Mouse (Mus musculus): ENCODE data around the gene Vangl2. TPM values are rescaled to one million over a fixed set of nuclear protein-coding genes. Genes with fewer than 3 reads are reported as not detected.

The Vangl2 gene
- 61.9 and 63.2 TPM in 2 replicates for polyA plus RNA-seq (2016; fragmentation: Nextera tagmentation; extraction: Ambion mirVana)

- peaks cover 44% of the 10 kb centered on the region for H3K4me1 ChIP-seq
- no peaks in the 10 kb centered on the region for H3K9me3 ChIP-seq
- H3K27me3 ChIP-seq, result no peaks in the 10 kb centered on the region
- WGBS, result 29% methylated on average over 21 of the region's 21 CpGs
- peak within 1 kb of the TSS; percentile 51; the same call in 1 of the 2 replicates for H3K9ac ChIP-seq
- no peak for ATAC-seq (ENCODE audit: low FRiP score)
- peak within 1 kb of the TSS; percentile 98 for H3K27ac ChIP-seq
- peak within 1 kb of the TSS; percentile 97 for H3K4me2 ChIP-seq
- 0 out of 2 replicates have a peak, but pooled peaks cover 6% of the 10 kb centered on the region for H3K36me3 ChIP-seq (replicated peaks)
- H3K4me3 ChIP-seq (replicated peaks), result peak within 1 kb of the TSS; percentile 92
These were observed at the start of gene Vangl2 for GRCm38 (mm10) chr1:172028394-172029275. Gene Vangl2 (minus strand): TSS chr1:172028444.

GRCm38 (mm10) chr1:172077981-172078380, 49.7 kb upstream of the Vangl2 start:
- 81% methylated on average over 5 of the region's 5 CpGs for WGBS
- H3K4me2 ChIP-seq, result no peak overlapping the region
- H3K36me3 ChIP-seq (replicated peaks), result peaks cover 67% of the 10 kb centered on the region
- H3K4me3 ChIP-seq (replicated peaks), result no peak overlapping the region
- no peaks in the 10 kb centered on the region for H3K27me3 ChIP-seq
- no peak overlapping the region for H3K9ac ChIP-seq
- no peak for ATAC-seq (ENCODE audit: low FRiP score)
- H3K9me3 ChIP-seq, result no peaks in the 10 kb centered on the region
- peaks cover 4% of the 10 kb centered on the region for H3K4me1 ChIP-seq
- H3K27ac ChIP-seq, result no peak overlapping the region

GRCm38 (mm10) chr1:172072604-172073003, 44.4 kb upstream of the Vangl2 start:
- H3K4me3 ChIP-seq (replicated peaks), result no peak overlapping the region
- peaks cover 97% of the 10 kb centered on the region for H3K36me3 ChIP-seq (replicated peaks)
- ATAC-seq (ENCODE audit: low FRiP score), result no peak
- no peaks in the 10 kb centered on the region for H3K4me1 ChIP-seq
- WGBS, result 97% methylated on average over 7 of the region's 7 CpGs
- H3K9ac ChIP-seq, result no peak overlapping the region
- H3K27ac ChIP-seq, result no peak overlapping the region
- no peaks in the 10 kb centered on the region for H3K27me3 ChIP-seq
- H3K4me2 ChIP-seq, result no peak overlapping the region
- no peaks in the 10 kb centered on the region for H3K9me3 ChIP-seq

- H3K9ac ChIP-seq, result no peak overlapping the region
- H3K4me3 ChIP-seq (replicated peaks), result no peak overlapping the region
- H3K27me3 ChIP-seq, result no peaks in the 10 kb centered on the region
- H3K9me3 ChIP-seq, result no peaks in the 10 kb centered on the region
- peaks cover 100% of the 10 kb centered on the region for H3K36me3 ChIP-seq (replicated peaks)
- H3K27ac ChIP-seq, result no peak overlapping the region
- H3K4me1 ChIP-seq, result no peaks in the 10 kb centered on the region
- peak; percentile 55; the same call in 1 of the 2 replicates for ATAC-seq (ENCODE audit: low FRiP score)
- no peak overlapping the region for H3K4me2 ChIP-seq
- WGBS, result 79% methylated on average over 4 of the region's 4 CpGs
These were observed 43.3 kb upstream of the Vangl2 start for GRCm38 (mm10) chr1:172071556-172071955.

- Histone ChIP-seq H3K4me3 (replicated peaks) (no peak overlapping the region), H3K9ac (no peak overlapping the region), H3K4me2 (no peak overlapping the region), H3K27me3 (no peaks in the 10 kb centered on the region), H3K4me1 (peaks cover under 1% of the 10 kb centered on the region; the same call in 1 of the 2 replicates), H3K27ac (no peak overlapping the region), H3K9me3 (no peaks in the 10 kb centered on the region), H3K36me3 (replicated peaks) (peaks cover 100% of the 10 kb centered on the region)
- no peak for ATAC-seq (ENCODE audit: low FRiP score)
- WGBS, result 82% methylated on average over 6 of the region's 6 CpGs
These were observed 42.0 kb upstream of the Vangl2 start for GRCm38 (mm10) chr1:172070227-172070626.

GRCm38 (mm10) chr1:172064613-172065141, 36.4 kb upstream of the Vangl2 start:
- H3K36me3 ChIP-seq (replicated peaks), result peaks cover 56% of the 10 kb centered on the region
- ATAC-seq (ENCODE audit: low FRiP score), result peak; percentile 20; the same call in 1 of the 2 replicates
- no peak overlapping the region for H3K4me3 ChIP-seq (replicated peaks)
- WGBS, result 73% methylated on average over 13 of the region's 13 CpGs
- H3K4me2 ChIP-seq, result no peak overlapping the region
- no peaks in the 10 kb centered on the region for H3K27me3 ChIP-seq
- H3K9me3 ChIP-seq, result no peaks in the 10 kb centered on the region
- peak overlapping the region; percentile 46 for H3K27ac ChIP-seq
- H3K4me1 ChIP-seq, result peaks cover 28% of the 10 kb centered on the region
- H3K9ac ChIP-seq, result no peak overlapping the region

- H3K27ac ChIP-seq, result 0 out of 2 replicates have a peak overlapping the region, but pooled peaks have one; percentile 13
- no peaks in the 10 kb centered on the region; the same call in 1 of the 2 replicates for H3K27me3 ChIP-seq
- H3K4me2 ChIP-seq, result no peak overlapping the region
- H3K9me3 ChIP-seq, result no peaks in the 10 kb centered on the region
- peaks cover 35% of the 10 kb centered on the region for H3K4me1 ChIP-seq
- H3K4me3 ChIP-seq (replicated peaks), result no peak overlapping the region
- 69% methylated on average over 4 of the region's 4 CpGs for WGBS
- no peak for ATAC-seq (ENCODE audit: low FRiP score)
- H3K9ac ChIP-seq, result no peak overlapping the region
- peaks cover 44% of the 10 kb centered on the region for H3K36me3 ChIP-seq (replicated peaks)
These were observed 35.2 kb upstream of the Vangl2 start for GRCm38 (mm10) chr1:172063291-172064023.

GRCm38 (mm10) chr1:172062101-172062500, 33.9 kb upstream of the Vangl2 start:
- Histone ChIP-seq H3K4me2 (no peak overlapping the region), H3K36me3 (replicated peaks) (peaks cover 31% of the 10 kb centered on the region), H3K9me3 (no peaks in the 10 kb centered on the region), H3K4me1 (peaks cover 48% of the 10 kb centered on the region), H3K4me3 (replicated peaks) (no peak overlapping the region), H3K27ac (no peak overlapping the region), H3K9ac (no peak overlapping the region), H3K27me3 (peaks cover under 1% of the 10 kb centered on the region; the same call in 1 of the 2 replicates)
- no peak for ATAC-seq (ENCODE audit: low FRiP score)
- WGBS, result 69% methylated on average over 2 of the region's 2 CpGs

- peaks cover 49% of the 10 kb centered on the region for H3K4me1 ChIP-seq
- 23% methylated on average over 8 of the region's 8 CpGs for WGBS
These were observed 33.0 kb upstream of the Vangl2 start for GRCm38 (mm10) chr1:172061217-172061616.

GRCm38 (mm10) chr1:172060659-172061058, 32.4 kb upstream of the Vangl2 start:
- Histone ChIP-seq H3K4me3 (replicated peaks) (no peak overlapping the region), H3K4me1 (peaks cover 54% of the 10 kb centered on the region), H3K27ac (peak overlapping the region; percentile 81), H3K36me3 (replicated peaks) (peaks cover 16% of the 10 kb centered on the region), H3K27me3 (peaks cover 12% of the 10 kb centered on the region), H3K4me2 (no peak overlapping the region), H3K9ac (no peak overlapping the region), H3K9me3 (no peaks in the 10 kb centered on the region)
- ATAC-seq (ENCODE audit: low FRiP score), result peak; percentile 51; the same call in 1 of the 2 replicates
- 46% methylated on average over 4 of the region's 4 CpGs for WGBS

More at GRCm38 (mm10) chr1:172061217-172061616, 33.0 kb upstream of the Vangl2 start:
- no peak overlapping the region for H3K4me2 ChIP-seq
- peaks cover 22% of the 10 kb centered on the region for H3K36me3 ChIP-seq (replicated peaks)
- ATAC-seq (ENCODE audit: low FRiP score), result peak; percentile 39
- H3K27me3 ChIP-seq, result peaks cover 7% of the 10 kb centered on the region
- no peak overlapping the region for H3K9ac ChIP-seq
- peak overlapping the region; percentile 81 for H3K27ac ChIP-seq
- no peaks in the 10 kb centered on the region for H3K9me3 ChIP-seq
- no peak overlapping the region for H3K4me3 ChIP-seq (replicated peaks)

- 55% methylated on average over 7 of the region's 7 CpGs for WGBS
- Histone ChIP-seq H3K27ac (peak overlapping the region; percentile 81), H3K27me3 (peaks cover 27% of the 10 kb centered on the region), H3K4me1 (peaks cover 55% of the 10 kb centered on the region), H3K4me2 (0 out of 2 replicates have a peak overlapping the region, but pooled peaks have one; percentile 19), H3K4me3 (replicated peaks) (no peak overlapping the region), H3K36me3 (replicated peaks) (no peaks in the 10 kb centered on the region), H3K9ac (no peak overlapping the region), H3K9me3 (no peaks in the 10 kb centered on the region)
- ATAC-seq (ENCODE audit: low FRiP score), result 0 out of 2 replicates have a peak, but pooled peaks have one; percentile 15
These were observed 30.6 kb upstream of the Vangl2 start for GRCm38 (mm10) chr1:172058874-172059273.

- no peaks in the 10 kb centered on the region for H3K36me3 ChIP-seq (replicated peaks)
- ATAC-seq (ENCODE audit: low FRiP score), result no peak
- 48% methylated on average over 6 of the region's 6 CpGs for WGBS
- peaks cover 33% of the 10 kb centered on the region for H3K27me3 ChIP-seq
- peaks cover 58% of the 10 kb centered on the region for H3K4me1 ChIP-seq
- no peak overlapping the region for H3K9ac ChIP-seq
- H3K9me3 ChIP-seq, result no peaks in the 10 kb centered on the region
- no peak overlapping the region for H3K4me3 ChIP-seq (replicated peaks)
- peak overlapping the region; percentile 19 for H3K4me2 ChIP-seq
- peak overlapping the region; percentile 81 for H3K27ac ChIP-seq
These were observed 30.1 kb upstream of the Vangl2 start for GRCm38 (mm10) chr1:172058321-172058720.
